Mouse (Mus musculus) hindbrain, postnatal 0 days (tissue): ENCODE measurements around the gene Elmod3. TPM values are rescaled to one million over a fixed set of nuclear protein-coding genes. Genes with fewer than 3 reads are reported as not detected.

Experiments
- ATAC-seq: fragments of 200-750 bp; cut with Nextera tagmentation; 2 replicates; pipeline ENCODE4 v1.8.0; 2017; ENCODE audit warnings: mild to moderate bottlenecking, moderate TSS enrichment, moderate library complexity
- DNase-seq: peaks from one replicate; pipeline ENCODE4 v3.0.0-alpha.2; 2015; ENCODE audit warnings: low spot score
- H3K27ac ChIP-seq: fragments of 300-500 bp; sonication (generic); 2 replicates; pipeline ENCODE4 v1.5.1; 2014; ENCODE audit warnings: mild to moderate bottlenecking
- H3K27me3 ChIP-seq: fragments of 300-500 bp; sonication (generic); 2 replicates; pipeline ENCODE4 v1.6.1; 2014; ENCODE audit warnings: low read length, mixed read lengths; ENCODE audit not compliant: insufficient read depth
- H3K36me3 ChIP-seq: fragments of 300-500 bp; sonication (generic); 2 replicates; pipeline ENCODE4 v1.6.1; 2014; ENCODE audit warnings: low read length, mixed read lengths; ENCODE audit not compliant: insufficient read depth
- H3K4me1 ChIP-seq: fragments of 300-500 bp; sonication (generic); 2 replicates; pipeline ENCODE4 v1.6.1; 2014; ENCODE audit warnings: antibody characterized with exemption, low read length, mixed read lengths; ENCODE audit not compliant: insufficient read depth
- H3K4me2 ChIP-seq: fragments of 300-500 bp; sonication (generic); 2 replicates; pipeline ENCODE4 v1.6.1; 2014; ENCODE audit warnings: low read depth, mild to moderate bottlenecking, low read length, moderate library complexity, mixed read lengths
- H3K4me3 ChIP-seq: fragments of 300-500 bp; sonication (generic); 2 replicates; pipeline ENCODE4 v1.5.1; 2014; ENCODE audit warnings: low read length
- H3K9ac ChIP-seq: fragments of 300-500 bp; sonication (generic); replicated peaks from 2 replicates; pipeline ENCODE4 v1.6.1; 2014; ENCODE audit warnings: mild to moderate bottlenecking, low read length, moderate library complexity, mixed read lengths
- H3K9me3 ChIP-seq: fragments of 300-500 bp; sonication (generic); 2 replicates; pipeline ENCODE4 v1.6.1; 2016; ENCODE audit warnings: low read length, mixed read lengths
- CTCF ChIP-seq: IDR thresholded peaks from 2 replicates; pipeline ENCODE4 v1.5.1; 2016; ENCODE audit warnings: antibody characterized with exemption, control low read depth, low read depth
- WGBS: fragments of 180-500 bp; shearing (Covaris S2); extraction: QIAGEN DNeasy Blood & Tissue Kit; methylation state at CpG from one replicate; pipeline ENCODE4 v1.1.7; 2014; 5-methylcytosine and 5-hydroxymethylcytosine counted together
- polyA plus RNA-seq: library from polyadenylated mRNA; unstranded; fragments of >200 nt; fragmentation: Nextera tagmentation; extraction: Ambion mirVana; gene quantifications from 2 replicates; pipeline ENCODE4 v1.2.1, GENCODE M21; 2015
- total RNA-seq: library from RNA; depleted of rRNA; stranded (reverse); fragments of >200 nt; gene quantifications from 2 replicates; pipeline ENCODE4 v1.2.3, GENCODE M21; 2014

Elmod3 gene
- total and polyA plus RNA-seq, 2 experiments from 2014 or later, result 16.2 to 23.8 TPM

DNA sequence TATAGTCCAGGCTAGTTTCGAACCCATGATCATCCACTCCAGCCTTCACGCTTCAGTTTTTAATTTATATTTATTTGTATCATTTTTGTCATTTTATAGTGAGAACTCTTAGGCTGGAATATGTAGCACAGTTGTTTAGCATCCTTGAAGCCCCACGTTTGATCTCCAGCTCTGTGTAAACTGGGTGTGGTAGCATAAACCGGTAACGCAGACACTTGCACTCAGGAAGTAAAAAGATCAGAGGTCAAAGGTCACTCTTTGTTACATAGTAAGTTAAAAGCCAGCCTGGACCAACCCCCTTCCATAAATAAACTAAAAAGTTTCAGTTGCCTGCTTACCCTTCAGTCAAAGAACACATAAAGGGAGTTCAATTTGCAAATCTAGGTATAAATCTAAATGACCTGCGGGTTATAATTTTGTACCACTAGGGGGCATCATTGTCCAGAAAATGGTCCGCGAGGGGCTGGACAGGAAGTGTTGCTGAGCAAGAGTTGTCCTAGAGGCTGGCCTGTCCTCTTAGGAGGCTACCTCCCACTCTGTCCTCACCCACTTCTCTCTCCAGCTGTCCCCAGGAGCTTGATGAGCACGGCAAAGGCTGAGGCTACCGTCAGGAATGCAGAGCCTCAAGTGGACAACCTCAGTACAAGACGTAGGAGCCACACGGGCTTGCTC, 37.7 kb upstream of the Elmod3 start:
- no peak overlapping the region for H3K4me3 ChIP-seq
- no peak overlapping the region for H3K27ac ChIP-seq
- H3K27me3 ChIP-seq, result no peaks in the 10 kb centered on the region
- peak; percentile 77 for TF ChIP-seq CTCF
- WGBS, result 51% methylated on average over 12 of the region's 12 CpGs
- DNase-seq (peak; percentile 78), ATAC-seq (peak; percentile 75)
- no peaks in the 10 kb centered on the region for H3K36me3 ChIP-seq
- no peaks in the 10 kb centered on the region for H3K9me3 ChIP-seq
- no peak overlapping the region for H3K4me2 ChIP-seq
- H3K4me1 ChIP-seq, result no peaks in the 10 kb centered on the region
- no peak overlapping the region for H3K9ac ChIP-seq

DNA sequence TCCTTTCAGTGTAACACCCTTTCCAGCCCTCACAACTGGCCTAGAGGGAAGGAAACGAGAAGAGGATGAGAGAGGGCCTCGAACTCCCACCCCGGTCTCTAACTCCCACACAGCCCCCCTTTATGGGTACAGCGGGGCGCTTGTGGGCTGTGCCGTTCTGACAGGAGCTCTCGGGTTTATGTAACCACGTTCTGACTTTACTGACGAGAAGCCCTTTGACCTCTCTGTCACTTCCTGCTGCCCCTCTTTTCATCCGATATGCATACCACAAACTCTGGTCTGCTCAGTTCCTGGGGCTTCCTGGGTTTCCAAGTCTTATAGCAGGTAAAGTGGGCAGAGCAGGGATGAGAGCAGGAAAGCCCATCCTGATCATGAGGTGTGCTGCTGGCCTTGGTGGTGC, 36.1 kb upstream of the Elmod3 start:
- 83% methylated on average over 10 of the region's 10 CpGs for WGBS
- Histone ChIP-seq H3K4me2 (no peak overlapping the region), H3K27me3 (no peaks in the 10 kb centered on the region), H3K9me3 (no peaks in the 10 kb centered on the region), H3K4me1 (no peaks in the 10 kb centered on the region), H3K4me3 (no peak overlapping the region), H3K36me3 (no peaks in the 10 kb centered on the region), H3K27ac (no peak overlapping the region), H3K9ac (no peak overlapping the region)
- no peak for ATAC-seq
- no peak for TF ChIP-seq CTCF
- DNase-seq, result no peak

DNA sequence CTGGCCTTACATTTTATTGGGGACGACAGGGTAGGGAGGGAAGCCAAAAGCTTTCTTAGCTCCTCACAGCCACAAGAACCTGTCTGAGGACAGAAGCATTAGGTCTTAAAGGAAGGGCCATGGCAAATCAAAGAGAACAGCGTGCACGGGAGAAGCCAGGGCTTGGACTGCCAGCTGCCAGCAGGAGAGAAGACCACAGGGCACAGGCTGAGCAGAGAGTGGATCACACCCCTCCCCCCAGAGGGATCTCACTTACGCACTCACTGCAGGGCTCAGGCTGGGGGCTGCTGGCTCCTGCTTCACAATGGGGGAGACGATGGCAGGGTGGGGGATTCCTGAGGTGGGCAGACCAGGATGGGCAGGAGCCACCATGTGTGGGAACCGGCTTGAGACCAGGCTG, 33.5 kb upstream of the Elmod3 start:
- H3K27ac ChIP-seq, result peak overlapping the region; percentile 56
- ATAC-seq, result peak; percentile 60
- 56% methylated on average over 6 of the region's 6 CpGs for WGBS
- TF ChIP-seq CTCF, result no peak
- H3K9ac ChIP-seq, result no peak overlapping the region
- H3K27me3 ChIP-seq, result no peaks in the 10 kb centered on the region
- H3K9me3 ChIP-seq, result no peaks in the 10 kb centered on the region
- H3K36me3 ChIP-seq, result no peaks in the 10 kb centered on the region
- H3K4me2 ChIP-seq, result no peak overlapping the region
- no peaks in the 10 kb centered on the region for H3K4me1 ChIP-seq
- H3K4me3 ChIP-seq, result no peak overlapping the region
- peak; percentile 27 for DNase-seq

DNA sequence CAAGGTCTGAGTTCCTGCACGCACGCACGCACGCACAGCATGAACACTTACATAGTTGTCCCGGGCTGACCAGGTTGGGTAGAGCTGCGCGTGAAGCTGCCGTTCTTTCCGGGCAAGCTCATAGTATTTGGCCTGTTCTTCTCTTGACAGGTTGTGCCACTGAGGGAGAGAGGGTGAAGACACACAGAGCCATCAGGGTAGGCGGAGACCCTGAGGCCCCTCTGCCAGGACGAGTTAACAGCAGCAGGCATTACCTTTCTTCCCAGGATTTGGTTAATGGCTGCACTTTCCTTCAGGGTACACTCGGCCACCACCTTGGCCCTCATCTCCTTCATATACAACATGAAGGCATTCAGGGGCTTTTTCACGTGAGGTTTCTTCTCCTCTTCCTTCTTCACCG, 32.7 kb upstream of the Elmod3 start:
- 86% methylated on average over 14 of the region's 14 CpGs for WGBS
- ATAC-seq, result no peak
- no peak overlapping the region for H3K9ac ChIP-seq

DNA sequence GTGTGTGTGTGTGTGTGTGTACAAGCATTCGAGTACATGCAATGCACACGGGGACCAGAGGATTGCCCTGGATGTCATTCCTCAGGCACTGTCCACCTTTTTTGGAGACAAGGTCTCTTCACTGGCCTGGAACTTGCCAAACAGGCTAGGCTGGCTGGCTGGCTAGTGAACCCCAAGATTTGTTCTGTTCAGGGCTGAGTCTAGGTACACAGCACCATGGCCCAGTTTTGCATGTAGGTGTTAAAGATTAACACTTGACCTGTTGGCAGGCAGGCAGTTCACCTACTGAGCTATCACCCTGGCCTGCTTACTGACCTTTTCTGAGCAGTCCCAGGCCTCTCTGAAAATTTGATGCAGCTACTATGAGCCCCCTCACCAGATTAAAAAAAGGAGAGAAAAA, 32.2 kb upstream of the Elmod3 start:
- Histone ChIP-seq H3K36me3 (no peaks in the 10 kb centered on the region), H3K27me3 (no peaks in the 10 kb centered on the region), H3K9ac (no peak overlapping the region), H3K4me3 (no peak overlapping the region), H3K27ac (no peak overlapping the region), H3K4me2 (no peak overlapping the region), H3K9me3 (no peaks in the 10 kb centered on the region), H3K4me1 (no peaks in the 10 kb centered on the region)
- DNase-seq (no peak), ATAC-seq (no peak)
- no peak for TF ChIP-seq CTCF
- WGBS, result 92% methylated on average over 2 of the region's 2 CpGs

More for the DNA sequence above, 32.7 kb upstream of the Elmod3 start:
- Histone ChIP-seq H3K4me1 (no peaks in the 10 kb centered on the region), H3K27me3 (no peaks in the 10 kb centered on the region), H3K4me2 (no peak overlapping the region), H3K36me3 (no peaks in the 10 kb centered on the region), H3K9me3 (no peaks in the 10 kb centered on the region), H3K27ac (no peak overlapping the region), H3K4me3 (no peak overlapping the region)
- no peak for TF ChIP-seq CTCF
- no peak for DNase-seq

DNA sequence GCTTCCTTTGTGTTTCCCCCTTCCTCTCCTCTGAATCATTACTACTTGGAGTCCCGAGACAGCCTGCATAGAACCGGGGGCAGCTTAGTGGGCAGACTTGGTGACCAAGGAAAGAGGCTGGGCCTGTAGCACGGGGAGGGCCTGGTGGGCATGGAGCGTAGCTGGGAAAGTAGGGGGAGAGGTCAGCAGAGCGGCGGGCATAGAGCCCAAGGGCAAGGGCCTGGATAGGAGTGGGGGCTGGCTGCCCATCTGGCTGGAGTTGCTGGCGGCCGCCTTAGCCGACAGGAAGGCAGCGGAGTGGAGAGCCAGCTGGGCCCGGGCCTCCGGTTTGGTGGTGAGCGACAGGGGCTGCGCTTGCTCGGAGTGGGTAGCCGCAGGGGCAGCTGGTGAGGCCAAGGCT, 29.1 kb upstream of the Elmod3 start:
- no peak overlapping the region for H3K4me3 ChIP-seq
- H3K9me3 ChIP-seq, result no peaks in the 10 kb centered on the region
- H3K27me3 ChIP-seq, result no peaks in the 10 kb centered on the region
- no peaks in the 10 kb centered on the region for H3K4me1 ChIP-seq
- 61% methylated on average over 16 of the region's 16 CpGs for WGBS
- no peak overlapping the region for H3K4me2 ChIP-seq
- H3K9ac ChIP-seq, result no peak overlapping the region
- peak overlapping the region; percentile 26; the same call in 1 of the 2 replicates for H3K27ac ChIP-seq
- DNase-seq, result peak; percentile 40
- no peak for TF ChIP-seq CTCF
- ATAC-seq, result peak; percentile 69
- H3K36me3 ChIP-seq, result no peaks in the 10 kb centered on the region

DNA sequence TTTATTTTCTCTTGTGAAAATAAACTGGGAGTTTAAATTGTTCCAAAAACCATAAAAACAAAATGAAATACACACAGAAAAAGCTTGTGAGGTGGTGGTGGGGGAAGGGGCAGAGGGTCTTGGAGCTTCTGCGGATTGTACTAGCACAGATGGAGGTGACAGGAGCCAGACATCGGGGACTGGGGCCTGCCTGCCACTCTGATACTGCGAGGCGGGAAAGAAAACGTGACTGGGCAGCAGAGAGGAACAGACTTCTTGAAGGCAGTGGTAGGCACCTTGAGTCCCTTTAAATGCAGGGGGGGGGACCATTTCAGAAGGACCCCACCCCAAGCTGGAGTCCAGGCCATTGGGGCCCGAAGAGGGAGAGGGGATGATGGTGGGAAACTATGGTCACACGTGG, 28.2 kb upstream of the Elmod3 start:
- H3K9me3 ChIP-seq, result no peaks in the 10 kb centered on the region
- H3K27ac ChIP-seq, result no peak overlapping the region
- DNase-seq (no peak), ATAC-seq (no peak)
- H3K27me3 ChIP-seq, result no peaks in the 10 kb centered on the region
- H3K36me3 ChIP-seq, result no peaks in the 10 kb centered on the region
- TF ChIP-seq CTCF, result no peak
- H3K4me1 ChIP-seq, result no peaks in the 10 kb centered on the region
- 72% methylated on average over 7 of the region's 7 CpGs for WGBS
- H3K9ac ChIP-seq, result no peak overlapping the region
- H3K4me2 ChIP-seq, result no peak overlapping the region
- no peak overlapping the region for H3K4me3 ChIP-seq
